Mouse (Mus musculus) layer of hippocampus, postnatal 25 days (tissue): ENCODE data around the gene Vwa3b. TPM values are rescaled to one million over a fixed set of nuclear protein-coding genes. Genes with fewer than 3 reads are reported as not detected.

ENCODE experiments used
- DNase-seq, 2 experiments: peaks; one replicate each; pipeline ENCODE4 v3.0.0; 2022; ENCODE audit warnings: mixed read lengths in 2 of 2, low spot score in 1 of 2; ENCODE audit errors: extremely low spot score in 1 of 2
- total RNA-seq, 2 experiments: library from RNA; stranded (reverse); gene quantifications; 2 replicates each; pipeline ENCODE4 v1.2.3; 2021

Vwa3b gene
- total RNA-seq, 2 experiments from 2014 or later = 19.6 to 21.1 TPM

GRCm38 (mm10) chr1:37056831-37057561 lies 30.6 kb downstream of the Vwa3b start:
- DNase-seq = no peak

- no peak for DNase-seq
Measured at GRCm38 (mm10) chr1:37060856-37061255, 34.5 kb downstream of the Vwa3b start.

- no peak for DNase-seq
Measured at GRCm38 (mm10) chr1:37063053-37063452, 36.7 kb downstream of the Vwa3b start.

GRCm38 (mm10) chr1:37063841-37064240 lies 37.4 kb downstream of the Vwa3b start:
- no peak for DNase-seq

GRCm38 (mm10) chr1:37065658-37066412 lies 39.4 kb downstream of the Vwa3b start:
- DNase-seq = no peak

- DNase-seq = no peak
Measured at GRCm38 (mm10) chr1:37075759-37076158, 49.4 kb downstream of the Vwa3b start.

- DNase-seq = no peak
Measured at GRCm38 (mm10) chr1:37077266-37077665, 50.9 kb downstream of the Vwa3b start.

GRCm38 (mm10) chr1:37077955-37078549 lies 51.7 kb downstream of the Vwa3b start:
- peak in 1 of 2 experiments; percentile 47 for DNase-seq

GRCm38 (mm10) chr1:37080442-37080841 lies 54.0 kb downstream of the Vwa3b start:
- DNase-seq = no peak

GRCm38 (mm10) chr1:37081376-37082214 lies 55.2 kb downstream of the Vwa3b start:
- no peak for DNase-seq

- DNase-seq = no peak
Measured at GRCm38 (mm10) chr1:37082215-37082464, 55.7 kb downstream of the Vwa3b start.

GRCm38 (mm10) chr1:37084075-37084474 lies 57.7 kb downstream of the Vwa3b start:
- no peak for DNase-seq

GRCm38 (mm10) chr1:37085171-37085570 lies 58.8 kb downstream of the Vwa3b start:
- DNase-seq = no peak

GRCm38 (mm10) chr1:37089191-37089590 lies 62.8 kb downstream of the Vwa3b start:
- DNase-seq = no peak

GRCm38 (mm10) chr1:37097382-37098093 lies 71.1 kb downstream of the Vwa3b start:
- peak; percentile 22 to 27 for DNase-seq

GRCm38 (mm10) chr1:37098094-37098555 lies 71.7 kb downstream of the Vwa3b start:
- DNase-seq = no peak

- DNase-seq = no peak
Measured at GRCm38 (mm10) chr1:37100361-37100760, 74.0 kb downstream of the Vwa3b start.

GRCm38 (mm10) chr1:37101016-37101415 lies 74.6 kb downstream of the Vwa3b start:
- DNase-seq = no peak

GRCm38 (mm10) chr1:37101717-37102116 lies 75.3 kb downstream of the Vwa3b start:
- no peak for DNase-seq

- DNase-seq = no peak
Measured at GRCm38 (mm10) chr1:37105194-37105593, 78.8 kb downstream of the Vwa3b start.
